Mouse (Mus musculus) hindbrain, postnatal 0 days (tissue): ENCODE results near the gene Atg2b. TPM values are rescaled to one million over a fixed set of nuclear protein-coding genes. Genes with fewer than 3 reads are reported as not detected.

Experiments
- ATAC-seq: fragments of 200-750 bp; cut with Nextera tagmentation; 2 replicates; pipeline ENCODE4 v1.8.0; 2017; ENCODE audit warnings: mild to moderate bottlenecking, moderate TSS enrichment, moderate library complexity
- DNase-seq: peaks from one replicate; pipeline ENCODE4 v3.0.0-alpha.2; 2015; ENCODE audit warnings: low spot score
- H3K27ac ChIP-seq: fragments of 300-500 bp; sonication (generic); 2 replicates; pipeline ENCODE4 v1.5.1; 2014; ENCODE audit warnings: mild to moderate bottlenecking
- H3K27me3 ChIP-seq: fragments of 300-500 bp; sonication (generic); 2 replicates; pipeline ENCODE4 v1.6.1; 2014; ENCODE audit warnings: low read length, mixed read lengths; ENCODE audit not compliant: insufficient read depth
- H3K36me3 ChIP-seq: fragments of 300-500 bp; sonication (generic); 2 replicates; pipeline ENCODE4 v1.6.1; 2014; ENCODE audit warnings: low read length, mixed read lengths; ENCODE audit not compliant: insufficient read depth
- H3K4me1 ChIP-seq: fragments of 300-500 bp; sonication (generic); 2 replicates; pipeline ENCODE4 v1.6.1; 2014; ENCODE audit warnings: antibody characterized with exemption, low read length, mixed read lengths; ENCODE audit not compliant: insufficient read depth
- H3K4me2 ChIP-seq: fragments of 300-500 bp; sonication (generic); 2 replicates; pipeline ENCODE4 v1.6.1; 2014; ENCODE audit warnings: low read depth, mild to moderate bottlenecking, low read length, moderate library complexity, mixed read lengths
- H3K4me3 ChIP-seq: fragments of 300-500 bp; sonication (generic); 2 replicates; pipeline ENCODE4 v1.5.1; 2014; ENCODE audit warnings: low read length
- H3K9ac ChIP-seq: fragments of 300-500 bp; sonication (generic); replicated peaks from 2 replicates; pipeline ENCODE4 v1.6.1; 2014; ENCODE audit warnings: mild to moderate bottlenecking, low read length, moderate library complexity, mixed read lengths
- H3K9me3 ChIP-seq: fragments of 300-500 bp; sonication (generic); 2 replicates; pipeline ENCODE4 v1.6.1; 2016; ENCODE audit warnings: low read length, mixed read lengths
- CTCF ChIP-seq: IDR thresholded peaks from 2 replicates; pipeline ENCODE4 v1.5.1; 2016; ENCODE audit warnings: antibody characterized with exemption, control low read depth, low read depth
- WGBS: fragments of 180-500 bp; shearing (Covaris S2); extraction: QIAGEN DNeasy Blood & Tissue Kit; methylation state at CpG from one replicate; pipeline ENCODE4 v1.1.7; 2014; 5-methylcytosine and 5-hydroxymethylcytosine counted together
- polyA plus RNA-seq: library from polyadenylated mRNA; unstranded; fragments of >200 nt; fragmentation: Nextera tagmentation; extraction: Ambion mirVana; gene quantifications from 2 replicates; pipeline ENCODE4 v1.2.1, GENCODE M21; 2015
- total RNA-seq: library from RNA; depleted of rRNA; stranded (reverse); fragments of >200 nt; gene quantifications from 2 replicates; pipeline ENCODE4 v1.2.3, GENCODE M21; 2014

Atg2b gene
- total and polyA plus RNA-seq, 2 experiments from 2014 or later: 9.0 to 40.9 TPM

DNA sequence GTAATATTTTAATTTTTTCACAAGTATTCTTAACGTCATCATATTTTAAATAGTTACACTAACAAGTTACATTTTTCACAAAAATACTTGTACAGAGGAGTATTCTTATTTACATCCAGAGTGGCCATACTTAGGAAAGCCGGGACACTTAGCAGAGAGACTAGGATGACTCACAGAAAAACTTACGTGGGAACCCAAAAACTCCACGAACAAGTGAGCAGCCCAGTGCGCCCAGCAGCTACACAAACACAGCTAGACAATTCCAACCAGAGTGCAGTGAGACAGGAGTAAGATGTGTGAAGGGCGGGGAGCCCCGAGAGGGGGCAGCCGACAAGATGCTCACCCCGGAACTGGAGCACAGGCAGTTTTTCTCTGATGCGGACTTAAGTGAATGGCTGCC lies 71.5 kb downstream of the Atg2b start:
- no peak for ATAC-seq
- 93% methylated on average over 10 of the region's 10 CpGs for WGBS
- peaks cover 12% of the 10 kb centered on the region; the same call in 1 of the 2 replicates for H3K36me3 ChIP-seq

DNA sequence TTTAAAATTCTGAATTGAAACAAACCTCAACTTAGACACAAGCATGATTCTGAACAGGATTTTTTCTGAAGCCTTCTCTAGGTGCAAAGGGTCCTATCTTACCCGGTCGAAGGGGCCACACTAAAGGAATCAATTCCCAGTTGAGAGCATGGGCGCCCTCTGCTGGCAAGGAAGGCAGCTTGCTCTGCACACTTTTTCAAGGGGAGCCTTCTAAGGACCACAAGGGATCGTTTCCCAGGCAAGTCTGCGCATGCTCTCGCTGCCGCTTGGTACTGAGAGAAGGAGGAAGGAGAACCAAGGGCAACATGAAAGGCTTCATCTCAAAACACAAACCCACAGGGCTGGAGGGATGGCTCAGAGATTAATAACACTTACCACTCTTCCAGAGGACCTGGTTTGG lies 73.3 kb downstream of the Atg2b start:
- DNase-seq (peak; percentile 95), ATAC-seq (peak; percentile 80)
- H3K9ac ChIP-seq: no peak overlapping the region
- no peaks in the 10 kb centered on the region for H3K9me3 ChIP-seq
- no peaks in the 10 kb centered on the region for H3K4me1 ChIP-seq
- 8% methylated on average over 7 of the region's 7 CpGs for WGBS
- no peaks in the 10 kb centered on the region for H3K36me3 ChIP-seq
- no peak overlapping the region; the same call in 1 of the 2 replicates for H3K27ac ChIP-seq
- H3K4me2 ChIP-seq: 0 out of 2 replicates have a peak overlapping the region, but pooled peaks have one; percentile 8
- peak; percentile 92 for TF ChIP-seq CTCF
- H3K27me3 ChIP-seq: no peaks in the 10 kb centered on the region
- no peak overlapping the region for H3K4me3 ChIP-seq

More for the DNA sequence above, 71.5 kb downstream of the Atg2b start:
- Histone ChIP-seq H3K9ac (no peak overlapping the region), H3K27me3 (no peaks in the 10 kb centered on the region), H3K4me1 (no peaks in the 10 kb centered on the region), H3K9me3 (no peaks in the 10 kb centered on the region), H3K4me2 (no peak overlapping the region), H3K27ac (no peak overlapping the region), H3K4me3 (no peak overlapping the region)
- no peak for DNase-seq
- TF ChIP-seq CTCF: no peak

DNA sequence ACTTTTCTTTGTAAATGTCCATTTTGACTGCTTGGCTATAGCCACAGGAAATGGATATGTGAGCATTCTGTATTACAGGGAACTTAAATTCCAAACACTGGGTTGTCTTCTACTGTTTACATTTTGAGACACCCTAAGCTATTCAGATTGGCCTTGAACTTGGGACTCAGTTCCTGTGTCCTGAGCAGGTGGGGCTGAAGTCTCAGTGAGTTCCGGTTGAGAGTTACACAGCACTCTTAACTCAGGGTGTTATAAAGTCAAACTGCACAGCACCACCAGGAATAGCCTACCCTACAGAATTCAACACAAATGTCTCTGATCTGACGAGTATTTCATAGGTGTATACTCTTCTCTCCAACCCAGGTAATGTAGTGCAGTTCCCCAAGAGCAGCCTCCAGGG lies 74.0 kb downstream of the Atg2b start:
- 85% methylated on average over 2 of the region's 2 CpGs for WGBS
- Histone ChIP-seq H3K36me3 (no peaks in the 10 kb centered on the region), H3K9ac (no peak overlapping the region), H3K4me2 (no peak overlapping the region), H3K9me3 (no peaks in the 10 kb centered on the region), H3K4me1 (no peaks in the 10 kb centered on the region), H3K27me3 (no peaks in the 10 kb centered on the region), H3K27ac (no peak overlapping the region), H3K4me3 (no peak overlapping the region)
- no peak for DNase-seq
- ATAC-seq: no peak
- no peak for TF ChIP-seq CTCF

DNA sequence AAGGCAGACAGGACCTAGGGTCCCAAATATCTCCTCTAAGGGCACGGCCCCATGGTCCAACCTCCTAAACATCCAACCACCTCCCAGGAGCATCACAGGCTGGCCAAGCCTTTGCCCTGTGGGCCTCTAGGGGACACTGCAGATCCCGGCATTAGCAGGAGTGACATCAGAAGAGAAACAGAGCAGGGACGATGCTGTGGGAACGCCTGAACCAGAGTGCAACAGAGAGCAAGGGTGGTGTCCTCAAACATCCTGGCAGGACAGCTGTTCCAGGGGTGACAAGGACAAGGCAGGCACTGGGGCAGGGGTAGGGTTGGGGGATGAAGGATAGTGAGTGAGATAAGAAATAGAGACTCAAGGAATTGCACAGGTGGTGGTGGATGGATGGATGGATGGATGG lies 78.1 kb downstream of the Atg2b start:
- TF ChIP-seq CTCF: no peak
- no peak for ATAC-seq
- Histone ChIP-seq H3K9me3 (no peaks in the 10 kb centered on the region), H3K4me2 (no peak overlapping the region), H3K27me3 (no peaks in the 10 kb centered on the region), H3K36me3 (no peaks in the 10 kb centered on the region), H3K9ac (no peak overlapping the region), H3K27ac (no peak overlapping the region), H3K4me1 (peaks cover 4% of the 10 kb centered on the region; the same call in 1 of the 2 replicates), H3K4me3 (no peak overlapping the region)
- no peak for DNase-seq
- WGBS: 85% methylated on average over 4 of the region's 4 CpGs

DNA sequence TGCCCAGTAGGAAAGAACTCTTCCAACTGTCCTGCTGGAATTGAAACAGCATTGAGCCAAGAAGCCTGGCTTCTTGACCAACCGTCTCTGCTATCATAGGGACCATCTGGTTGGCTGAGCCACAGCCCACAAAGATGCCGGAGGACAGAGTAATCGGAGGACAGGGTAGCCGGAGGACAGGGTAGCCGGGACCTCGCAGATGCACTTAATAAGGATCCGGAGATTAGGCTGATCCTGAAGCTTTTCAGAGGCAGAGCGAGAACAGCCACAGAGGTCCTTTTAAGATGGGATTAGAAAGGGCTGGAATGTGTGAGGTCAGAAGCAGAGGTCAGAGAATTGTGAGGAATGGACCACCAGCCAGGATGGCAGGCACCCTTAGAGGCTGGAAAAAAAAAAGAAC lies 79.8 kb downstream of the Atg2b start:
- TF ChIP-seq CTCF: no peak
- no peak overlapping the region for H3K4me2 ChIP-seq
- no peak overlapping the region for H3K9ac ChIP-seq
- no peaks in the 10 kb centered on the region for H3K9me3 ChIP-seq
- H3K27me3 ChIP-seq: no peaks in the 10 kb centered on the region
- H3K4me3 ChIP-seq: no peak overlapping the region
- H3K36me3 ChIP-seq: no peaks in the 10 kb centered on the region
- no peak for ATAC-seq
- DNase-seq: no peak
- 23% methylated on average over 8 of the region's 8 CpGs for WGBS
- H3K4me1 ChIP-seq: peaks cover 4% of the 10 kb centered on the region; the same call in 1 of the 2 replicates
- H3K27ac ChIP-seq: no peak overlapping the region

DNA sequence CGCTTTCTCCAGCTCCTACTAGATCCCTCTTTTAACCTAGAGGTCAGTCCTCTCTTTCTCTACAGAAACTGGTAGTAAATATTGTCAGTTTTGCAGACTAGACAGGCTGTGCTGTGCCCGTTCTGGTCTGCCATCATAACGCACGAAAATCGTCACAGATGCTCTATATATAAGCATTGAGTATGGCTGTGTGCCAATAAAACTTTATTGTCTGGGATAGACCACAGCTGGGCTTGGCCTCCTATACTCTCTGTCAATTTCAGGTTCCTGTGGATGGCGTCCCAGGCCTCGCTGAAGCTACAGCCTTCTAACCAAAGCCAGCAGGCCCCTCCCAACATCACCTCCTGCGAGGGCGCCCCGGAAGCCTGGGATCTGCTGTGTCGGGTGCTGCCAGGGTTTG lies 81.1 kb downstream of the Atg2b start:
- Histone ChIP-seq H3K27me3 (no peaks in the 10 kb centered on the region), H3K9me3 (no peaks in the 10 kb centered on the region), H3K27ac (no peak overlapping the region), H3K9ac (no peak overlapping the region), H3K4me1 (peaks cover 4% of the 10 kb centered on the region; the same call in 1 of the 2 replicates), H3K4me2 (no peak overlapping the region), H3K36me3 (no peaks in the 10 kb centered on the region), H3K4me3 (no peak overlapping the region)
- WGBS: 77% methylated on average over 11 of the region's 11 CpGs
- DNase-seq (no peak), ATAC-seq (no peak)
- no peak for TF ChIP-seq CTCF

DNA sequence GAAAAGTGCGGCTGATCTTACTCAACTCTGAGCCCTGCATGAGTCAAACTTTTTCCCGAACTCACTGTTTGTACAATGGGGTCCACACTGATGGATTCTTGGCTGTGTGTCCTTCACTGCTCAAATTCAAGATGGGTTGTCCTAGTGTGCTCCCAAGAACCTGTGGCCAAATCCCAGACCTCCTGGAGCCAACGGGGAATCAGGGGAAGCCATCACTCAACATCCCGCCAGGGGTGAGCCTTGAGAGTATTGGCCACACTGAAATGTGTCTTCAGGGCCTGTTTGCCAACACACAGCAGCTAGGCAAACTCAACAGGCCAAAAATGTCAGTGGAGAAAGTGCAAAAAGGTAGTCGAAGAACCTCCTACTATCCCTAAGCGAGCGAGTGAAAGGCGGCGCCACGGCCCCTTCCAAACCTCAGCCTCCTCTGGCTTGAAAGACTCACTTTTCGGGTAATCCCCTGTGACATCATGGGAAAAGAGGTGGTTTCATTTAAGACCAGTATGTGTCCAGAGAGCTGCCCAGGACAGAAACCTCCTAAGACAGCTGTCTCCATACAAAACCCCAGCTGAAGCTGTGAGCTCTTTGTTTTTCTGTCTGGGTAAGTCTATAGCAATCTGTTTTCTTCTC lies 82.3 kb downstream of the Atg2b start, which contains the start of gene Bdkrb1:
Gene Bdkrb1 (plus strand): TSS at position 505 of the 630 bp plus-strand sequence.
- no peak within 1 kb of the TSS for H3K4me3 ChIP-seq
- no peaks in the 10 kb centered on the region for H3K27me3 ChIP-seq
- no peak for DNase-seq
- H3K9ac ChIP-seq: no peak within 1 kb of the TSS
- no peak within 1 kb of the TSS for H3K4me2 ChIP-seq
- H3K36me3 ChIP-seq: no peaks in the 10 kb centered on the region
- H3K9me3 ChIP-seq: no peaks in the 10 kb centered on the region
- H3K27ac ChIP-seq: peak within 1 kb of the TSS; percentile 54; the same call in 1 of the 2 replicates
- H3K4me1 ChIP-seq: peaks cover 4% of the 10 kb centered on the region; the same call in 1 of the 2 replicates
- ATAC-seq: no peak
- WGBS: 73% methylated on average over 11 of the region's 11 CpGs
- TF ChIP-seq CTCF: no peak
